Mouse (Mus musculus): ENCODE measurements around the gene Vstm4. TPM values are rescaled to one million over a fixed set of nuclear protein-coding genes. Genes with fewer than 3 reads are reported as not detected.

The Vstm4 gene
- polyA plus RNA-seq, 1 experiment from 2014 or later: 17.2 TPM

DNA sequence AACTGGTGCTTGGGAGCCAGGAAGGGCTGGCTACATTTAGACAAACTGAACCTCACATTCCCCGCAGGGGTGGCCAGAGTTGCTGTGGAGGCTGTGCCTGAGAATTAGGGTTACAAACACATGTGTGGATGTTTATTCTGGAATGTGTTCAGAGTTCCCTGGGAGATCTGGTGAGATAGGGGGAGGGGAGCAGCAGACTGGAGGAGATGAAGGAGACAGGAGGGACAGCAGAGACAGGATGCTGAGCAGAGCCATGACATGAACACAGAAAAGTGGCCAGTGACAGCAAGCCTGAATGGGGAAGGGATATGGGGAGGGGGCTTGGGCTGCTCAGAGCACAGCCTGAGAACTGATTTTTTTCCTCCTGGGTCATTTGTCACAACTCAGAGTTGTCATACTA is 37.3 kb upstream of the Vstm4 start:
- Histone ChIP-seq H3K4me1 (replicated peaks; ENCODE audit: control insufficient read depth, insufficient read depth) (no peaks in the 10 kb centered on the region), H3K27me3 (ENCODE audit: control insufficient read depth, insufficient read depth, low read length) (no peaks in the 10 kb centered on the region), H3K4me2 (replicated peaks; ENCODE audit: low read depth) (no peak overlapping the region), H3K36me3 (ENCODE audit: control insufficient read depth, insufficient read depth, low read length) (no peaks in the 10 kb centered on the region), H3K4me3 (ENCODE audit: low read depth, low read length) (no peak overlapping the region), H3K9ac (ENCODE audit: low read length) (no peak overlapping the region), H3K9me3 (ENCODE audit: control insufficient read depth, low read length) (no peaks in the 10 kb centered on the region), H3K27ac (replicated peaks) (no peak overlapping the region)
- ATAC-seq (ENCODE audit: low FRiP score, low TSS enrichment): no peak
- no peak for TF ChIP-seq CTCF (IDR thresholded peaks at IDR 0.05; ENCODE audit: low read depth)
- no peak for TF ChIP-seq EP300 (optimal IDR thresholded peaks at IDR 0.05)
- WGBS: 46% methylated on average over 1 of the region's 1 CpGs
- DNase-seq (ENCODE audit: low spot score): no peak

DNA sequence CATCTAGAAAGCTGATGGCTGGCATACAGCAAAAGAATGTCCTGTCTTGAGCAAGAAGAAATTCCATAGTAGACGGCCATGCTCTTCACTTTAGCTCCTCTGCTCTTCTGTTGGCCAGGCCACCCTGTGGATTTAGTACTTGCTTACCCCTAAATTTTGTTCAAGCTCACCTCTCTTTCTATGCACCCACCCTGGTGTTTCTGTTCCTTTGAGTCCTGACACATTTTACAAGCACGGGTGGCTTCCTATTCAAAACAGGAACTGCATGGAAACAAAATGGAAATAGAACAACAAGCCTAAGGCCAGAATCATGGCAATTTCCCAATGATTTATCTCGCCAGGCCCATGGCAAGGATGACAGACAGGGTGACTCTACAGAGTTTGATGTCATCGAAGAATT is 33.7 kb upstream of the Vstm4 start:
- no peak for DNase-seq (ENCODE audit: low spot score)
- no peaks in the 10 kb centered on the region for H3K27me3 ChIP-seq (ENCODE audit: control insufficient read depth, insufficient read depth, low read length)
- no peak overlapping the region for H3K4me3 ChIP-seq (ENCODE audit: low read depth, low read length)
- ATAC-seq (ENCODE audit: low FRiP score, low TSS enrichment): no peak
- H3K4me1 ChIP-seq (replicated peaks; ENCODE audit: control insufficient read depth, insufficient read depth): peaks cover 2% of the 10 kb centered on the region
- WGBS: 74% methylated on average over 4 of the region's 4 CpGs
- no peaks in the 10 kb centered on the region for H3K36me3 ChIP-seq (ENCODE audit: control insufficient read depth, insufficient read depth, low read length)
- TF ChIP-seq EP300 (optimal IDR thresholded peaks at IDR 0.05) (no peak), CTCF (IDR thresholded peaks at IDR 0.05; ENCODE audit: low read depth) (no peak)
- no peak overlapping the region for H3K9ac ChIP-seq (ENCODE audit: low read length)
- H3K27ac ChIP-seq (replicated peaks): no peak overlapping the region
- no peak overlapping the region for H3K4me2 ChIP-seq (replicated peaks; ENCODE audit: low read depth)
- no peaks in the 10 kb centered on the region for H3K9me3 ChIP-seq (ENCODE audit: control insufficient read depth, low read length)

DNA sequence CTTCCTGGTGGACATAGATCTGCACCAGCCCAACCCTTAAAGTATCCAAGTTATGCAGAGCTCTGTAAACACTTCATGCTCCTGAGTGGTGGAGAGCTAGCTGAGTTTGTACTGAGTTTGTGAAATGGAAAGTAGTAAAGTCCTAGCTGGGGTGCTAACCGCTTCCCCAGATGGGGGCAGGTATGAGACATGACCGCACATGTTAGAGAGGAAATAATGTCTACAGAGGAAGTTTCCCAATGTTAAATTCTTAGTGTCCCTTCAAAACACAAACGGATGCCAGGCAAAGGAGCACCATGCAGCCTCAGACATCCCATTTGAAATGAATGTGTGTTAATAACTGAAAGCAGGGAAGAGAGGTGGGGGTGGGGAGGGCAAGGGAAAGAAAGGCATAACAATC is 32.7 kb upstream of the Vstm4 start:
- no peaks in the 10 kb centered on the region for H3K27me3 ChIP-seq (ENCODE audit: control insufficient read depth, insufficient read depth, low read length)
- H3K4me1 ChIP-seq (replicated peaks; ENCODE audit: control insufficient read depth, insufficient read depth): peaks cover 6% of the 10 kb centered on the region
- H3K9me3 ChIP-seq (ENCODE audit: control insufficient read depth, low read length): no peaks in the 10 kb centered on the region
- H3K4me2 ChIP-seq (replicated peaks; ENCODE audit: low read depth): no peak overlapping the region
- H3K9ac ChIP-seq (ENCODE audit: low read length): no peak overlapping the region
- H3K4me3 ChIP-seq (ENCODE audit: low read depth, low read length): no peak overlapping the region
- H3K27ac ChIP-seq (replicated peaks): no peak overlapping the region
- no peak for ATAC-seq (ENCODE audit: low FRiP score, low TSS enrichment)
- no peak for DNase-seq (ENCODE audit: low spot score)
- 66% methylated on average over 3 of the region's 3 CpGs for WGBS
- H3K36me3 ChIP-seq (ENCODE audit: control insufficient read depth, insufficient read depth, low read length): no peaks in the 10 kb centered on the region
- TF ChIP-seq CTCF (IDR thresholded peaks at IDR 0.05; ENCODE audit: low read depth) (no peak), EP300 (optimal IDR thresholded peaks at IDR 0.05) (no peak)

DNA sequence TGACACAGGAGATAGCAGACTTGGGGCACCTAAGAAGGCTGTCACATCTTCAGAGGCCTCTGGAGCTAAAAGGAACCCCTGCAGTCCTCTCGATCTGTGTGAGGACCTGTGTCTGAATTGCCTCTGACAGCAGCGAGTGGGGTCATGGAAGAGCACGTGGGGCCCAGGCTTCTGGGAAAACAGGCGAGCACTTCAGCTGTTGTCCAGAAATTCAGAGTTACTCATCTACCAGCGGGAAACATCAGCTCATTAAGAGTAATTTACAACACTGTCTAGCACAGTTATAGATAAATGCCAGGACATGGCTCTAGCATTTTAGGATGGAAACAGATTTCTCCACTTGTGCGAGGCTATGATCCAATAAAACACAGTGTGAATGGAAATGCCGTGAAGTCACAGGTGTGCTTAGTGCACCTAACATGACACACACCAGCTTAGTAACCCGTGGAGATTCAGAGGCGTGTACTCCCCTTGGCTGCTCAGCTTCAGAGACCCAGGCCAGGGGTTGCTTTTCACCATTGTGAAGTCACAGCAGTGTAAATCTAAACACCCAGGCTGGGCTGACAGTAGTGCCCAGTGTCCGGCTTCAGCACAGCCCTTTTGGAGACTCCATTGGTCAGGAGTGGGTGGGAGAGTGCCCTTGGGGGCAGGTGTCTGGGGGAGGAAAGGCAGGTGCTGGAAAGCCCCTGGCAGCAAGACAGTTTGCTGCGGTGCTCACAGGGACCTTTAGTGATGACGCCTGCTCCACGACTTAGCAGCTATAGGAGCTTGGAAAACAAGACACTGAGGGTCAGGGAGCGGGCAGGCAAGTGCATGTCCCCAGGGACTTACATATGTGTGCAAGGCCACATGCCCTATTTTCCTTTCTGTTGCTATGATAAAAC is 32.0 kb upstream of the Vstm4 start:
- Histone ChIP-seq H3K27ac (replicated peaks) (no peak overlapping the region), H3K36me3 (ENCODE audit: control insufficient read depth, insufficient read depth, low read length) (no peaks in the 10 kb centered on the region), H3K4me2 (replicated peaks; ENCODE audit: low read depth) (no peak overlapping the region), H3K4me3 (ENCODE audit: low read depth, low read length) (no peak overlapping the region), H3K27me3 (ENCODE audit: control insufficient read depth, insufficient read depth, low read length) (no peaks in the 10 kb centered on the region), H3K9ac (ENCODE audit: low read length) (no peak overlapping the region), H3K9me3 (ENCODE audit: control insufficient read depth, low read length) (no peaks in the 10 kb centered on the region), H3K4me1 (replicated peaks; ENCODE audit: control insufficient read depth, insufficient read depth) (peaks cover 6% of the 10 kb centered on the region)
- 55% methylated on average over 14 of the region's 14 CpGs for WGBS
- no peak for ATAC-seq (ENCODE audit: low FRiP score, low TSS enrichment)
- DNase-seq (ENCODE audit: low spot score): no peak
- TF ChIP-seq EP300 (optimal IDR thresholded peaks at IDR 0.05) (no peak), CTCF (IDR thresholded peaks at IDR 0.05; ENCODE audit: low read depth) (no peak)

DNA sequence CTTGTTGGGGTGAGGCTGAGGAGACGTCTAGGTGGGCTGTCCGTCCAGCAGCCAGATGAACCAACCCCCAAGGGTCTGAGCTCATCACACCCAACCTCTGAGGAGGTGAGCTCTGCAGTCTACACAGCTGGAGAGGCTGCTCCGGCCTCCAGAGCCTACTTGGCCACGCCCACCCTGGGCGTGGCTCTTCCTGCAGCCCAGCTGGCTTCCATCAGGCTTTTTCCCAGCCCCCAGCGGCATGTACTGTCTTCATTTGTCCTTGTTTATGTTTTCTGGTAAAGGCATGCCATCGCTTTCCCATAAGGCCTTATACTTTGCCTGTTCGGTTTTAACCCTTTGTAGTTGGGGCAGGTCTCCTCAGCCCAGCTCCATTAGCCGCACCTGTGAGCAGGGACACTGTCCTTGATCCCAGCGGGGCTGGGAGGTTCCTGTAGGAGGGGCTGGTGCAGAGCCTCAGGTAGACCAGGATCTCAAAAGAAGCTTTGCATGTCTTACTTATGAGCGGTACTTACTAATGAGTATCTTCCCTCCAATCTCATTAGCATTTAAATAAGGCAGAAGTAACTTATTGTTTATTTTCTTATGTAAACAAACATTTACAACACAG is 31.0 kb upstream of the Vstm4 start:
- Histone ChIP-seq H3K4me2 (replicated peaks; ENCODE audit: low read depth) (0 out of 2 replicates have a peak overlapping the region, but pooled peaks have one; percentile 14), H3K36me3 (ENCODE audit: control insufficient read depth, insufficient read depth, low read length) (no peaks in the 10 kb centered on the region), H3K4me3 (ENCODE audit: low read depth, low read length) (no peak overlapping the region), H3K9me3 (ENCODE audit: control insufficient read depth, low read length) (no peaks in the 10 kb centered on the region), H3K27ac (replicated peaks) (0 out of 2 replicates have a peak overlapping the region, but pooled peaks have one; percentile 45), H3K4me1 (replicated peaks; ENCODE audit: control insufficient read depth, insufficient read depth) (peaks cover 6% of the 10 kb centered on the region), H3K9ac (ENCODE audit: low read length) (no peak overlapping the region), H3K27me3 (ENCODE audit: control insufficient read depth, insufficient read depth, low read length) (no peaks in the 10 kb centered on the region)
- no peak for TF ChIP-seq CTCF (IDR thresholded peaks at IDR 0.05; ENCODE audit: low read depth)
- TF ChIP-seq EP300 (optimal IDR thresholded peaks at IDR 0.05): no peak
- DNase-seq (ENCODE audit: low spot score) (peak; percentile 60), ATAC-seq (ENCODE audit: low FRiP score, low TSS enrichment) (peak; percentile 75)
- WGBS: 9% methylated on average over 11 of the region's 11 CpGs

DNA sequence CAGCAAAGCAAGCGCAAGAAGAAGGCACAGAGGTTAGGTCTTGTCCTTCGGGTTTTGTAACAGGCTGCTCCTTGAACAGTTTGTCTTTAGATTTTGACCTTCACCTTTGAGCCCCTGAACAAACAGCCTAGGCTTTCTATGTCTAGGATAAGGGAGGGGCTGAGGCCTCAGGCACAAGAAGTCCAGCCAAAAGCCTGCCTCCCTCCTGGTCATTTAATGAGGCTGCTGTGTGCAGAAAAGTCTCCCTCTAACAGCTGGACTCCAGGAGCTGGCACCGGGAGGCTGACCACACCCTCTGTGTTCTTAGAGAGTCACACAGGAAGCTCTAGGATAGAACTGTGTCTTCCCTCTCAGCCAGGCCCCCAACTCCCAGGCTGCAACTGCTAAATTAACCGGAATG is 29.4 kb upstream of the Vstm4 start:
- H3K4me3 ChIP-seq (ENCODE audit: low read depth, low read length): no peak overlapping the region
- no peak for TF ChIP-seq CTCF (IDR thresholded peaks at IDR 0.05; ENCODE audit: low read depth)
- no peak for TF ChIP-seq EP300 (optimal IDR thresholded peaks at IDR 0.05)
- H3K9ac ChIP-seq (ENCODE audit: low read length): no peak overlapping the region
- no peaks in the 10 kb centered on the region for H3K36me3 ChIP-seq (ENCODE audit: control insufficient read depth, insufficient read depth, low read length)
- no peaks in the 10 kb centered on the region for H3K9me3 ChIP-seq (ENCODE audit: control insufficient read depth, low read length)
- ATAC-seq (ENCODE audit: low FRiP score, low TSS enrichment): peak; percentile 51; the same call in 1 of the 2 replicates
- H3K4me2 ChIP-seq (replicated peaks; ENCODE audit: low read depth): no peak overlapping the region
- H3K4me1 ChIP-seq (replicated peaks; ENCODE audit: control insufficient read depth, insufficient read depth): peaks cover 6% of the 10 kb centered on the region
- DNase-seq (ENCODE audit: low spot score): no peak
- WGBS: 29% methylated on average over 4 of the region's 4 CpGs
- no peaks in the 10 kb centered on the region for H3K27me3 ChIP-seq (ENCODE audit: control insufficient read depth, insufficient read depth, low read length)
- peak overlapping the region; percentile 75 for H3K27ac ChIP-seq (replicated peaks)

All from stomach, postnatal 0 days (tissue).